Mouse (Mus musculus) myocyte (in vitro differentiated cells): ENCODE data around the gene St3gal5. TPM values are rescaled to one million over a fixed set of nuclear protein-coding genes. Genes with fewer than 3 reads are reported as not detected.

Experiments
- H3K27me3 ChIP-seq: one replicate; pipeline ENCODE4 v1.6.1; 2011; ENCODE audit not compliant: control insufficient read depth, insufficient read depth, insufficient read length
- H3K36me3 ChIP-seq: one replicate; pipeline ENCODE4 v1.6.1; 2011; ENCODE audit not compliant: control insufficient read depth, insufficient read depth
- H3K4me2 ChIP-seq: one replicate; pipeline ENCODE4 v1.6.1; 2011; ENCODE audit warnings: low read depth, control low read depth
- H3K4me3 ChIP-seq: one replicate; pipeline ENCODE4 v1.5.1; 2011; ENCODE audit warnings: mild to moderate bottlenecking, control low read depth, moderate library complexity
- H3K79me2 ChIP-seq: one replicate; pipeline ENCODE4 v1.6.1; 2011; ENCODE audit not compliant: control insufficient read depth, insufficient read depth
- H3ac ChIP-seq: one replicate; pipeline ENCODE4 v1.6.1; 2011; ENCODE audit not compliant: control insufficient read depth, insufficient read length
- CEBPB ChIP-seq: IDR thresholded peaks from 2 replicates; pipeline ENCODE4 v1.6.1; 2011; ENCODE audit warnings: mild to moderate bottlenecking, moderate library complexity; ENCODE audit not compliant: poor library complexity, insufficient read depth, severe bottlenecking
- E2F4 ChIP-seq: IDR thresholded peaks from one replicate; pipeline ENCODE4 v1.6.1; 2011; ENCODE audit warnings: mild to moderate bottlenecking, control low read depth, moderate library complexity; ENCODE audit not compliant: insufficient read depth
- MAX ChIP-seq: IDR thresholded peaks from one replicate; pipeline ENCODE4 v1.6.1; 2011; ENCODE audit warnings: low read depth, mild to moderate bottlenecking, control low read depth
- MYOD1 ChIP-seq, 3 experiments: IDR thresholded peaks; one replicate each; pipeline ENCODE4 v1.6.1; 2011; ENCODE audit warnings: control low read depth in 2 of 3, low read depth in 2 of 3, mild to moderate bottlenecking in 2 of 3, moderate library complexity in 1 of 3; ENCODE audit not compliant: insufficient read length in 2 of 3, control insufficient read depth in 1 of 3
- MYOG ChIP-seq, 3 experiments: IDR thresholded peaks; one replicate each; pipeline ENCODE4 v1.6.1; 2011; ENCODE audit warnings: control low read depth in 2 of 3, low read depth in 2 of 3, mild to moderate bottlenecking in 2 of 3; ENCODE audit not compliant: insufficient read length in 2 of 3, control insufficient read depth in 1 of 3, insufficient read depth in 1 of 3
- POLR2A ChIP-seq: IDR thresholded peaks from one replicate; pipeline ENCODE4 v1.6.1; 2011; ENCODE audit warnings: low read depth, mild to moderate bottlenecking, control low read depth, moderate library complexity; ENCODE audit not compliant: insufficient read length
- POLR2AphosphoS2 ChIP-seq: IDR thresholded peaks from one replicate; pipeline ENCODE4 v1.6.1; 2011; ENCODE audit warnings: low read depth, control low read depth; ENCODE audit not compliant: insufficient read length
- REST ChIP-seq: IDR thresholded peaks from one replicate; pipeline ENCODE4 v1.6.1; 2011; ENCODE audit warnings: mild to moderate bottlenecking, control low read depth, moderate library complexity; ENCODE audit not compliant: insufficient read depth, insufficient read length
- SRF ChIP-seq: IDR thresholded peaks from one replicate; pipeline ENCODE4 v1.6.1; 2011; ENCODE audit warnings: low read depth; ENCODE audit not compliant: control insufficient read depth, insufficient read length
- TCF12 ChIP-seq: IDR thresholded peaks from one replicate; pipeline ENCODE4 v1.6.1; 2011; ENCODE audit warnings: mild to moderate bottlenecking, control low read depth; ENCODE audit not compliant: poor library complexity, insufficient read depth, severe bottlenecking
- TCF3 ChIP-seq: IDR thresholded peaks from one replicate; pipeline ENCODE4 v1.6.1; 2011; ENCODE audit warnings: low read depth, control low read depth; ENCODE audit not compliant: insufficient read length
- USF1 ChIP-seq: IDR thresholded peaks from one replicate; pipeline ENCODE4 v1.6.1; 2011; ENCODE audit warnings: low read depth, mild to moderate bottlenecking, control low read depth, moderate library complexity
- polyA plus RNA-seq: library from polyadenylated mRNA; unstranded; fragments of >200 nt; fragmentation: generic; extraction: Trizol; gene quantifications from one replicate; pipeline ENCODE4 v1.2.1, GENCODE M21; 2012; ENCODE audit warnings: missing spikeins

The St3gal5 gene
- polyA plus RNA-seq, 1 experiment, result 94.5 TPM

- H3K27me3 ChIP-seq, result no peaks in the 10 kb centered on the region
- no peak overlapping the region for H3K4me2 ChIP-seq
- no peak overlapping the region for H3K4me3 ChIP-seq
- no peaks in the 10 kb centered on the region for H3K36me3 ChIP-seq
- H3K79me2 ChIP-seq, result no peaks in the 10 kb centered on the region
- no peak overlapping the region for H3ac ChIP-seq
- peak; percentile 7 for TF ChIP-seq TCF3
- no peak for TF ChIP-seq USF1
- TF ChIP-seq MYOD1 (IDR thresholded peaks at IDR 0.05; ENCODE audit: control insufficient read depth in 1 of 3, insufficient read length in 2 of 3, low read depth in 2 of 3), result peak in 1 of 3 experiments; percentile 49
- no peak for TF ChIP-seq POLR2AphosphoS2
- TF ChIP-seq MYOG (IDR thresholded peaks at IDR 0.05; ENCODE audit: control insufficient read depth in 1 of 3, insufficient read depth in 1 of 3, insufficient read length in 2 of 3, low read depth in 2 of 3), result peak in 2 of 3 experiments; percentile 36 to 85
Observed at GRCm38 (mm10) chr6:72141191-72141590, 43.8 kb downstream of the St3gal5 start.

- Histone ChIP-seq H3ac (no peak overlapping the region), H3K36me3 (peaks cover 6% of the 10 kb centered on the region), H3K79me2 (no peaks in the 10 kb centered on the region), H3K27me3 (no peaks in the 10 kb centered on the region), H3K4me2 (no peak overlapping the region), H3K4me3 (no peak overlapping the region)
- TF ChIP-seq USF1, result no peak
- no peak for TF ChIP-seq POLR2A
- TF ChIP-seq CEBPB, result no peak
- TF ChIP-seq SRF, result no peak
- TF ChIP-seq TCF12, result no peak
- TF ChIP-seq MAX, result no peak
- TF ChIP-seq MYOD1 (IDR thresholded peaks at IDR 0.05; ENCODE audit: control insufficient read depth in 1 of 3, insufficient read length in 2 of 3, low read depth in 2 of 3), result no peak
- TF ChIP-seq REST, result no peak
- no peak for TF ChIP-seq TCF3
- no peak for TF ChIP-seq POLR2AphosphoS2
- no peak for TF ChIP-seq E2F4
- no peak for TF ChIP-seq MYOG (IDR thresholded peaks at IDR 0.05; ENCODE audit: control insufficient read depth in 1 of 3, insufficient read depth in 1 of 3, insufficient read length in 2 of 3, low read depth in 2 of 3)
Observed at GRCm38 (mm10) chr6:72142561-72142960, 45.2 kb downstream of the St3gal5 start.

- no peaks in the 10 kb centered on the region for H3K27me3 ChIP-seq
- H3K79me2 ChIP-seq, result no peaks in the 10 kb centered on the region
- peak overlapping the region; percentile 25 for H3K4me2 ChIP-seq
- no peak overlapping the region for H3ac ChIP-seq
- peaks cover 22% of the 10 kb centered on the region for H3K36me3 ChIP-seq
- TF ChIP-seq POLR2AphosphoS2 (no peak), MYOD1 (IDR thresholded peaks at IDR 0.05; ENCODE audit: control insufficient read depth in 1 of 3, insufficient read length in 2 of 3, low read depth in 2 of 3) (peak; percentile 76 to 97 (median 95)), MAX (no peak), E2F4 (no peak), TCF3 (peak; percentile 92), TCF12 (peak; percentile 94), SRF (no peak), USF1 (no peak), REST (no peak), MYOG (IDR thresholded peaks at IDR 0.05; ENCODE audit: control insufficient read depth in 1 of 3, insufficient read depth in 1 of 3, insufficient read length in 2 of 3, low read depth in 2 of 3) (peak; percentile 69 to 92 (median 82)), CEBPB (no peak), POLR2A (no peak)
- no peak overlapping the region for H3K4me3 ChIP-seq
Observed at GRCm38 (mm10) chr6:72144353-72144752, 47.0 kb downstream of the St3gal5 start.

- Histone ChIP-seq H3K36me3 (peaks cover 40% of the 10 kb centered on the region), H3K27me3 (no peaks in the 10 kb centered on the region), H3K4me2 (no peak overlapping the region), H3K79me2 (no peaks in the 10 kb centered on the region), H3K4me3 (no peak overlapping the region), H3ac (no peak overlapping the region)
- TF ChIP-seq REST (no peak), CEBPB (no peak), SRF (no peak), MYOD1 (IDR thresholded peaks at IDR 0.05; ENCODE audit: control insufficient read depth in 1 of 3, insufficient read length in 2 of 3, low read depth in 2 of 3) (no peak), USF1 (no peak), MYOG (IDR thresholded peaks at IDR 0.05; ENCODE audit: control insufficient read depth in 1 of 3, insufficient read depth in 1 of 3, insufficient read length in 2 of 3, low read depth in 2 of 3) (no peak), MAX (no peak), TCF3 (no peak), POLR2AphosphoS2 (no peak), E2F4 (no peak), POLR2A (no peak), TCF12 (no peak)
Observed at GRCm38 (mm10) chr6:72146803-72147202, 49.4 kb downstream of the St3gal5 start.

- no peak for TF ChIP-seq MYOD1 (IDR thresholded peaks at IDR 0.05; ENCODE audit: control insufficient read depth in 1 of 3, insufficient read length in 2 of 3, low read depth in 2 of 3)
- no peak for TF ChIP-seq USF1
- Histone ChIP-seq H3K36me3 (peaks cover 40% of the 10 kb centered on the region), H3ac (no peak overlapping the region)
Observed at GRCm38 (mm10) chr6:72148721-72149120, 51.3 kb downstream of the St3gal5 start.

More at GRCm38 (mm10) chr6:72148721-72149120, 51.3 kb downstream of the St3gal5 start:
- Histone ChIP-seq H3K27me3 (no peaks in the 10 kb centered on the region), H3K4me2 (no peak overlapping the region), H3K79me2 (no peaks in the 10 kb centered on the region), H3K4me3 (no peak overlapping the region)
